Mouse (Mus musculus) stomach, embryonic 15.5 days (tissue): ENCODE data around the gene Esrrb. TPM values are rescaled to one million over a fixed set of nuclear protein-coding genes. Genes with fewer than 3 reads are reported as not detected.

Experiments
- ATAC-seq: fragments of 200-750 bp; cut with Nextera tagmentation; 2 replicates; pipeline ENCODE4 v1.8.0; 2017; ENCODE audit warnings: low read depth, moderate number of reproducible peaks, moderate TSS enrichment; ENCODE audit not compliant: insufficient read depth, low FRiP score
- H3K27ac ChIP-seq: fragments of 300-500 bp; sonication (generic); 2 replicates; pipeline ENCODE4 v1.5.1; 2015; ENCODE audit warnings: mild to moderate bottlenecking, inconsistent platforms
- H3K27me3 ChIP-seq: fragments of 300-500 bp; sonication (generic); replicated peaks from 2 replicates; pipeline ENCODE4 v1.6.1; 2015; ENCODE audit warnings: inconsistent platforms
- H3K36me3 ChIP-seq: fragments of 300-500 bp; sonication (generic); 2 replicates; pipeline ENCODE4 v1.6.1; 2015; ENCODE audit warnings: inconsistent platforms
- H3K4me1 ChIP-seq: fragments of 300-500 bp; sonication (generic); 2 replicates; pipeline ENCODE4 v1.6.1; 2015; ENCODE audit warnings: inconsistent platforms
- H3K4me2 ChIP-seq: fragments of 300-500 bp; sonication (generic); 2 replicates; pipeline ENCODE4 v1.6.1; 2015; ENCODE audit warnings: mild to moderate bottlenecking, inconsistent platforms
- H3K4me3 ChIP-seq: fragments of 300-500 bp; sonication (generic); replicated peaks from 2 replicates; pipeline ENCODE4 v1.5.1; 2015; ENCODE audit warnings: inconsistent platforms
- H3K9ac ChIP-seq: fragments of 300-500 bp; sonication (generic); 2 replicates; pipeline ENCODE4 v1.6.1; 2015; ENCODE audit warnings: inconsistent platforms
- H3K9me3 ChIP-seq: fragments of 300-500 bp; sonication (generic); 2 replicates; pipeline ENCODE4 v1.6.1; 2016; ENCODE audit warnings: inconsistent platforms
- WGBS: fragments of 180-500 bp; shearing (Covaris S2); methylation state at CpG from one replicate; pipeline ENCODE4 v1.1.7; 2015; 5-methylcytosine and 5-hydroxymethylcytosine counted together
- polyA plus RNA-seq: library from polyadenylated mRNA; unstranded; fragments of >200 nt; fragmentation: Nextera tagmentation; extraction: Ambion mirVana; gene quantifications from 2 replicates; pipeline ENCODE4 v1.2.1, GENCODE M21; 2015

The Esrrb gene
- polyA plus RNA-seq, 1 experiment from 2014 or later = 0.22 TPM

- no peaks in the 10 kb centered on the region for H3K9me3 ChIP-seq
- 66% methylated on average over 4 of the region's 4 CpGs for WGBS
- no peaks in the 10 kb centered on the region for H3K36me3 ChIP-seq
- H3K4me1 ChIP-seq = peaks cover under 1% of the 10 kb centered on the region; the same call in 1 of the 2 replicates
- no peak overlapping the region for H3K4me3 ChIP-seq
- H3K27me3 ChIP-seq = no peaks in the 10 kb centered on the region
- no peak overlapping the region for H3K4me2 ChIP-seq
- no peak overlapping the region for H3K27ac ChIP-seq
- ATAC-seq = no peak
- no peak overlapping the region for H3K9ac ChIP-seq
Observed at GRCm38 (mm10) chr12:86503921-86504320, 143.0 kb downstream of the Esrrb start.

- Histone ChIP-seq H3K36me3 (no peaks in the 10 kb centered on the region), H3K27me3 (no peaks in the 10 kb centered on the region), H3K4me1 (0 out of 2 replicates have a peak, but pooled peaks cover 1% of the 10 kb centered on the region), H3K9me3 (no peaks in the 10 kb centered on the region), H3K9ac (no peak overlapping the region), H3K27ac (no peak overlapping the region), H3K4me3 (no peak overlapping the region), H3K4me2 (no peak overlapping the region)
- ATAC-seq = no peak
- WGBS = 76% methylated on average over 3 of the region's 3 CpGs
Observed at GRCm38 (mm10) chr12:86504321-86504720, 143.4 kb downstream of the Esrrb start.

GRCm38 (mm10) chr12:86507741-86508140 lies 146.8 kb downstream of the Esrrb start:
- no peak overlapping the region for H3K9ac ChIP-seq
- H3K4me2 ChIP-seq = no peak overlapping the region
- no peak overlapping the region for H3K4me3 ChIP-seq
- no peak; the same call in 1 of the 2 replicates for ATAC-seq
- 0 out of 2 replicates have a peak, but pooled peaks cover 4% of the 10 kb centered on the region for H3K4me1 ChIP-seq
- 80% methylated on average over 10 of the region's 10 CpGs for WGBS
- no peaks in the 10 kb centered on the region for H3K9me3 ChIP-seq
- H3K27ac ChIP-seq = no peak overlapping the region
- H3K27me3 ChIP-seq = no peaks in the 10 kb centered on the region
- H3K36me3 ChIP-seq = no peaks in the 10 kb centered on the region

GRCm38 (mm10) chr12:86508313-86508988 lies 147.5 kb downstream of the Esrrb start:
- 73% methylated on average over 6 of the region's 6 CpGs for WGBS

GRCm38 (mm10) chr12:86509295-86510279 lies 148.7 kb downstream of the Esrrb start:
- Histone ChIP-seq H3K27me3 (no peaks in the 10 kb centered on the region), H3K4me2 (no peak overlapping the region), H3K4me3 (no peak overlapping the region), H3K9me3 (no peaks in the 10 kb centered on the region), H3K4me1 (0 out of 2 replicates have a peak, but pooled peaks cover 4% of the 10 kb centered on the region), H3K9ac (no peak overlapping the region), H3K36me3 (no peaks in the 10 kb centered on the region), H3K27ac (no peak overlapping the region)
- WGBS = 35% methylated on average over 13 of the region's 13 CpGs
- no peak for ATAC-seq

More at GRCm38 (mm10) chr12:86508313-86508988, 147.5 kb downstream of the Esrrb start:
- Histone ChIP-seq H3K9ac (no peak overlapping the region), H3K4me3 (no peak overlapping the region), H3K9me3 (no peaks in the 10 kb centered on the region), H3K4me2 (no peak overlapping the region), H3K36me3 (no peaks in the 10 kb centered on the region), H3K27ac (no peak overlapping the region), H3K27me3 (no peaks in the 10 kb centered on the region), H3K4me1 (0 out of 2 replicates have a peak, but pooled peaks cover 4% of the 10 kb centered on the region)
- ATAC-seq = no peak

- 0 out of 2 replicates have a peak, but pooled peaks cover 4% of the 10 kb centered on the region for H3K4me1 ChIP-seq
- ATAC-seq = no peak
- H3K4me3 ChIP-seq = no peak overlapping the region
- H3K9me3 ChIP-seq = no peaks in the 10 kb centered on the region
- 78% methylated on average over 3 of the region's 3 CpGs for WGBS
- H3K27ac ChIP-seq = no peak overlapping the region
- no peak overlapping the region for H3K4me2 ChIP-seq
- no peaks in the 10 kb centered on the region for H3K27me3 ChIP-seq
- H3K9ac ChIP-seq = no peak overlapping the region
- H3K36me3 ChIP-seq = no peaks in the 10 kb centered on the region
Observed at GRCm38 (mm10) chr12:86512335-86512734, 151.4 kb downstream of the Esrrb start.

- Histone ChIP-seq H3K9me3 (no peaks in the 10 kb centered on the region), H3K27ac (no peak overlapping the region), H3K9ac (no peak overlapping the region), H3K36me3 (no peaks in the 10 kb centered on the region), H3K4me1 (0 out of 2 replicates have a peak, but pooled peaks cover 4% of the 10 kb centered on the region), H3K4me3 (no peak overlapping the region), H3K4me2 (no peak overlapping the region), H3K27me3 (no peaks in the 10 kb centered on the region)
- WGBS = 73% methylated on average over 4 of the region's 4 CpGs
- no peak for ATAC-seq
Observed at GRCm38 (mm10) chr12:86513596-86513995, 152.7 kb downstream of the Esrrb start.

GRCm38 (mm10) chr12:86516602-86517001 lies 155.7 kb downstream of the Esrrb start:
- no peak overlapping the region for H3K4me2 ChIP-seq
- H3K9ac ChIP-seq = no peak overlapping the region
- H3K27me3 ChIP-seq = 0 out of 2 replicates have a peak, but pooled peaks cover 3% of the 10 kb centered on the region
- no peaks in the 10 kb centered on the region for H3K4me1 ChIP-seq
- ATAC-seq = no peak
- H3K36me3 ChIP-seq = no peaks in the 10 kb centered on the region
- no peak overlapping the region for H3K27ac ChIP-seq
- no peak overlapping the region for H3K4me3 ChIP-seq
- WGBS = 39% methylated on average over 5 of the region's 5 CpGs
- no peaks in the 10 kb centered on the region for H3K9me3 ChIP-seq

- no peak overlapping the region for H3K27ac ChIP-seq
- no peaks in the 10 kb centered on the region for H3K4me1 ChIP-seq
- H3K4me2 ChIP-seq = no peak overlapping the region
- no peak overlapping the region for H3K9ac ChIP-seq
- no peaks in the 10 kb centered on the region for H3K36me3 ChIP-seq
- 60% methylated on average over 6 of the region's 6 CpGs for WGBS
- H3K9me3 ChIP-seq = no peaks in the 10 kb centered on the region
- no peak for ATAC-seq
- no peak overlapping the region for H3K4me3 ChIP-seq
- 0 out of 2 replicates have a peak, but pooled peaks cover 3% of the 10 kb centered on the region for H3K27me3 ChIP-seq
Observed at GRCm38 (mm10) chr12:86517721-86518120, 156.8 kb downstream of the Esrrb start.

GRCm38 (mm10) chr12:86518746-86519145 lies 157.8 kb downstream of the Esrrb start:
- 24% methylated on average over 18 of the region's 18 CpGs for WGBS
- H3K9me3 ChIP-seq = no peaks in the 10 kb centered on the region
- H3K4me3 ChIP-seq = no peak overlapping the region
- no peak overlapping the region for H3K9ac ChIP-seq
- H3K36me3 ChIP-seq = no peaks in the 10 kb centered on the region
- H3K27ac ChIP-seq = no peak overlapping the region
- 0 out of 2 replicates have a peak, but pooled peaks cover 3% of the 10 kb centered on the region for H3K27me3 ChIP-seq
- no peaks in the 10 kb centered on the region for H3K4me1 ChIP-seq
- no peak overlapping the region for H3K4me2 ChIP-seq
- no peak for ATAC-seq

- H3K27me3 ChIP-seq = no peaks in the 10 kb centered on the region
- no peak overlapping the region for H3K9ac ChIP-seq
- H3K4me2 ChIP-seq = no peak overlapping the region
- no peak overlapping the region for H3K27ac ChIP-seq
- no peaks in the 10 kb centered on the region for H3K36me3 ChIP-seq
- ATAC-seq = no peak
- no peaks in the 10 kb centered on the region for H3K9me3 ChIP-seq
- H3K4me1 ChIP-seq = no peaks in the 10 kb centered on the region
- WGBS = 53% methylated on average over 2 of the region's 2 CpGs
- no peak overlapping the region for H3K4me3 ChIP-seq
Observed at GRCm38 (mm10) chr12:86534283-86534682, 173.4 kb downstream of the Esrrb start.

GRCm38 (mm10) chr12:86537799-86538198 lies 176.9 kb downstream of the Esrrb start:
- Histone ChIP-seq H3K36me3 (no peaks in the 10 kb centered on the region), H3K9ac (no peak overlapping the region), H3K4me2 (no peak overlapping the region), H3K27ac (no peak overlapping the region), H3K4me1 (no peaks in the 10 kb centered on the region), H3K9me3 (no peaks in the 10 kb centered on the region), H3K4me3 (no peak overlapping the region), H3K27me3 (no peaks in the 10 kb centered on the region)
- no peak for ATAC-seq
